Mouse (Mus musculus) hindbrain, embryonic 13.5 days (tissue): ENCODE data around the gene Pacsin1. TPM values are rescaled to one million over a fixed set of nuclear protein-coding genes. Genes with fewer than 3 reads are reported as not detected.

Source experiments
- ATAC-seq: fragments of 200-750 bp; cut with Nextera tagmentation; 2 replicates; pipeline ENCODE4 v1.8.0; 2017; ENCODE audit warnings: moderate TSS enrichment; ENCODE audit not compliant: low FRiP score
- H3K27ac ChIP-seq: fragments of 300-500 bp; sonication (generic); 2 replicates; pipeline ENCODE4 v1.5.1; 2015; ENCODE audit warnings: inconsistent platforms, mild to moderate bottlenecking, moderate library complexity
- H3K27me3 ChIP-seq: fragments of 300-500 bp; sonication (generic); 2 replicates; pipeline ENCODE4 v1.6.1; 2015; ENCODE audit warnings: mild to moderate bottlenecking, inconsistent platforms
- H3K36me3 ChIP-seq: fragments of 300-500 bp; sonication (generic); 2 replicates; pipeline ENCODE4 v1.6.1; 2015; ENCODE audit warnings: mild to moderate bottlenecking, inconsistent platforms
- H3K4me1 ChIP-seq: fragments of 300-500 bp; sonication (generic); replicated peaks from 2 replicates; pipeline ENCODE4 v1.6.1; 2015; ENCODE audit warnings: inconsistent platforms
- H3K4me2 ChIP-seq: fragments of 300-500 bp; sonication (generic); 2 replicates; pipeline ENCODE4 v1.6.1; 2015; ENCODE audit warnings: inconsistent platforms, mild to moderate bottlenecking, moderate library complexity
- H3K4me3 ChIP-seq: fragments of 300-500 bp; sonication (generic); 2 replicates; pipeline ENCODE4 v1.5.1; 2015; ENCODE audit warnings: mild to moderate bottlenecking, inconsistent platforms
- H3K9ac ChIP-seq: fragments of 300-500 bp; sonication (generic); 2 replicates; pipeline ENCODE4 v1.6.1; 2015; ENCODE audit warnings: mild to moderate bottlenecking, inconsistent platforms
- H3K9me3 ChIP-seq: fragments of 300-500 bp; sonication (generic); 2 replicates; pipeline ENCODE4 v1.6.1; 2016; ENCODE audit warnings: inconsistent platforms
- WGBS: fragments of 180-500 bp; shearing (Covaris S2); methylation state at CpG from one replicate; pipeline ENCODE4 v1.1.7; 2015; 5-methylcytosine and 5-hydroxymethylcytosine counted together
- polyA plus RNA-seq: library from polyadenylated mRNA; unstranded; fragments of >200 nt; fragmentation: Nextera tagmentation; extraction: Ambion mirVana; gene quantifications from 2 replicates; pipeline ENCODE4 v1.2.1, GENCODE M21; 2015

Gene Pacsin1
- polyA plus RNA-seq, 1 experiment from 2014 or later, result 31.0 TPM

DNA sequence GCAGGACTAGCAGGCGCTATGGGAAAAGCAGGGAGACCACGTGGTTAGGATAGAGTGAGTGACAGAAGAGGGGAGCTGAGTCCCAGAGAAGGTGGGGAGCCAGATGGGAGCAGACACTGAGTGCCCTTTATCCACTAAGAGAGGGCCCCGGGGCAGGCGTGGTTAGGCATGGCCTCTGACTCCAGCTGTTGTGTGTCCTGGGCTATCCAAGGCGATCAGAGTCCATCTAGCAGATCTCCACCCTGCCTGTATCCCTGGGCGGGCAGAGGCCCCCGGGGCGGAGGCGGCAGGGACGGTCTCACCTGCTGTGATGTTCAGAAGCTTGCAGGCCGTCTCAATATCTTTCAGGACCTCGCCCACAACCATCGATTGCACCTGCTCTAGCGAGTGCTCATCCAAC lies 64.4 kb downstream of the Pacsin1 start:
- Histone ChIP-seq H3K4me3 (no peak overlapping the region), H3K4me1 (peaks cover 17% of the 10 kb centered on the region), H3K27ac (no peak overlapping the region), H3K9ac (peak overlapping the region; percentile 40; the same call in 1 of the 2 replicates), H3K27me3 (peaks cover 14% of the 10 kb centered on the region), H3K4me2 (no peak overlapping the region), H3K36me3 (no peaks in the 10 kb centered on the region), H3K9me3 (no peaks in the 10 kb centered on the region)
- ATAC-seq, result no peak
- 73% methylated on average over 14 of the region's 14 CpGs for WGBS

DNA sequence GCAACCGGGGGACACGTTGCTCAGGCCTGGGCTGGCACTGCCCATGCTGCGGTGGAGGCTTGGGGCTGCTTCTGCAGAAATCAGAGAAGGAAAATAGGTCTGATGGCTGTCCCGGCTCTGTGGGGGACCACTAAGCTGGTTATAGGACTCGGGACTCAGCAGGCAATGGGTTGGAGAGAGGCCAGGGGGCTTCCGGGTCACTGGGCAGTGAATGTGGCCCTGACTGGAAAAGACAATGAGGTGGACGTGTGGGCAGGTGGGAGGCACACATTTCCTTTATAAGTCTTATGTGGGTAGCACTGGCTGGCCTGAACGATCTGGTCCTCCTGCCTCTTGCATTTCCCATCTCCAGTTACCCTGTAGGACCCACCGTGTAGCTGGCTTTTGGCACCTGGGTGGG lies 65.0 kb downstream of the Pacsin1 start:
- no peaks in the 10 kb centered on the region for H3K36me3 ChIP-seq
- 39% methylated on average over 9 of the region's 9 CpGs for WGBS
- H3K4me2 ChIP-seq, result no peak overlapping the region
- H3K4me3 ChIP-seq, result no peak overlapping the region
- H3K4me1 ChIP-seq, result peaks cover 23% of the 10 kb centered on the region
- no peak for ATAC-seq
- H3K27ac ChIP-seq, result no peak overlapping the region
- no peaks in the 10 kb centered on the region for H3K9me3 ChIP-seq
- H3K9ac ChIP-seq, result peak overlapping the region; percentile 40; the same call in 1 of the 2 replicates
- H3K27me3 ChIP-seq, result peaks cover 14% of the 10 kb centered on the region

DNA sequence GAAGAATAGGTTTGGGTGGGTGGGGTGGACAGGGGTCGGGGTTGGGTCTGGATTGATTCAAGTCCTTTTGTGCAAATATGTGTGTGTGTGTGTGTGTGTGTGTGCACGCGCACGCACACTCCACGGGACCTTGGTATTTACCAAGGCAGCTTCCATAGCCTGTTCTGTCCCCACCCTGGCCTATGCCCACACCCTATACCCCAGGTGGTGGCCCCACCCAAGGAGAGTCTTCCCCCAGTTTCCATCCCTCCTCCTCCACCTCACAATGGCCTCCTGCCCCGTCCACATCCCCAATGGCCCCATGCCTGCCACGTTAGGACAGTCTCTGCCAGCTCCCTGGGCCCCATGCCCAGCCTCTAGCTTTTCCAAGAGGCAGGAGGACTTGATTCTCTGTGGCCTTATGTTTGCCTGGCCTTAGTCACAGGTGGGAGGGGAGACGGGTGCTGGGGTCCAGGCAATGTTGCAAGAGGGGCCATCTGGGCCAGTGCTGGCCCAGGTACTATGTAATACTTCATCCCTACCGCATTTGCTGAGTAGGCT lies 65.9 kb downstream of the Pacsin1 start:
- no peaks in the 10 kb centered on the region for H3K36me3 ChIP-seq
- no peaks in the 10 kb centered on the region for H3K9me3 ChIP-seq
- H3K4me1 ChIP-seq, result peaks cover 30% of the 10 kb centered on the region
- no peak for ATAC-seq
- H3K4me2 ChIP-seq, result no peak overlapping the region
- WGBS, result 73% methylated on average over 9 of the region's 9 CpGs
- peaks cover 14% of the 10 kb centered on the region for H3K27me3 ChIP-seq
- H3K9ac ChIP-seq, result no peak overlapping the region
- no peak overlapping the region for H3K4me3 ChIP-seq
- no peak overlapping the region for H3K27ac ChIP-seq

DNA sequence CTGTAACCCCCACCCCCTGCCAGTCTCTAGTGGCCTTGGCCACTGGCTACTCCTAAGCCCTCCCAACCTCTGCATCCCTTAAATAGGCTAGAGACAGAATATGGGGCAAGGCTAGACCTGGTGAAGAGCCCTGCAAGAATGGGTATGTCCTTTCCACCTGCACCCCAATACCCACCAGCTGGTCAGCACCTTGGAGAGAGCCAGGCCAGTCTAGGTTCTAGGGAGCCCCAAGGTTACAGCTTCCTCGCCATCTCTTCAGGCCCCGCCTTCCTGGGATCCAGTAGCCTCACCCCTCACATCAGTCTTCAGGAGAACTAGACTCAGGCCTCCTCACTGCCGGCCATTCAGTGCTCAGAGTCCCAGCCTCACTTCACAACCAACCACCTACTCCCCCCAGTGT lies 69.0 kb downstream of the Pacsin1 start:
- Histone ChIP-seq H3K27me3 (no peaks in the 10 kb centered on the region), H3K27ac (no peak overlapping the region), H3K4me2 (no peak overlapping the region), H3K9me3 (no peaks in the 10 kb centered on the region), H3K4me1 (peaks cover 13% of the 10 kb centered on the region), H3K4me3 (no peak overlapping the region), H3K9ac (no peak overlapping the region), H3K36me3 (no peaks in the 10 kb centered on the region)
- 43% methylated on average over 3 of the region's 3 CpGs for WGBS
- no peak for ATAC-seq

DNA sequence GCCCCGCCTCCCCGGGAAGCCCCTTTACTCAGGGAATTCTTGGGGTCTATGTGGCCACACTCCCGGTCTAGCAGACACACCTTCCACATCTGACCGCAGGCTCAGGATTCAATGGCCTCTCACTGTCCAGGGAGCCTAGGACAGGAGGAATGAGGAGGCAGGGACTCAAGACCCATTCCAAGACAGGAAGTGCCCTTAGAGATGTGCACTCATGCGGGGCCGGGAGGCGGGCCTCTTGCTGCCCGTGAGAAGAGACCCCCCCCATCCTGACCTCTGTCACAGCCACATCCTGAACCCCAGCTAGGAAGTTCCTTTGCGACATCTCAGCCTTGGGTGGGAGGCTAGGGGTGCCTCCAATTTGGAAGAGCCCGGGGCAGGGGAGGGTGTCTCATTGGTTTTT lies 69.7 kb downstream of the Pacsin1 start:
- 0 out of 2 replicates have a peak overlapping the region, but pooled peaks have one; percentile 16 for H3K9ac ChIP-seq
- peaks cover 13% of the 10 kb centered on the region for H3K4me1 ChIP-seq
- no peak overlapping the region for H3K27ac ChIP-seq
- no peak overlapping the region for H3K4me3 ChIP-seq
- H3K4me2 ChIP-seq, result no peak overlapping the region
- no peak for ATAC-seq
- 28% methylated on average over 10 of the region's 10 CpGs for WGBS
- no peaks in the 10 kb centered on the region for H3K36me3 ChIP-seq
- H3K27me3 ChIP-seq, result no peaks in the 10 kb centered on the region
- H3K9me3 ChIP-seq, result no peaks in the 10 kb centered on the region

GRCm38 (mm10) chr17:27725412-27725811 lies 70.1 kb downstream of the Pacsin1 start:
- Histone ChIP-seq H3K27me3 (no peaks in the 10 kb centered on the region), H3K4me3 (no peak overlapping the region), H3K9me3 (no peaks in the 10 kb centered on the region), H3K9ac (peak overlapping the region; percentile 16; the same call in 1 of the 2 replicates), H3K4me1 (peaks cover 13% of the 10 kb centered on the region), H3K27ac (no peak overlapping the region), H3K4me2 (no peak overlapping the region), H3K36me3 (no peaks in the 10 kb centered on the region)
- WGBS, result 14% methylated on average over 10 of the region's 10 CpGs
- no peak for ATAC-seq

DNA sequence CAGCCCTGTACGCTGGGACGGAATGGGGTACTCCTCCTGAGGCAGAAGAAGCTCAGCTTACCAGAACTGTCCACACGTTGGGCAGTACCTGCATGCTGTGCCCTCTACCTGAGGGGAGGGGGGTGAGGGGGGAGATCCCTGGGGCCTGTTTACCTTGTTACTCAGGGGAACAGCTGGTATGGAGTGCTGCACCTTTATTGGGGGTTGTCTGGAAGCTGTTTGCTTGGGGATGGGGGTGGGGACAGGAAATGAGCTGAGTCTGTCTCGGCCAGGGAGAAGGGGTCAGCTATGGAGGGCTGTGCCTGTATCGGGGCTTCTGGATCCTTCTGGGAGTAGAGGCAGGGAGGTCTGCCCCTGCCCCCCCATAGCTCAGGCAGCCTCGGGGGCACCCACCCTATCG lies 71.2 kb downstream of the Pacsin1 start:
- Histone ChIP-seq H3K4me2 (no peak overlapping the region), H3K9me3 (no peaks in the 10 kb centered on the region), H3K4me1 (peaks cover 13% of the 10 kb centered on the region), H3K9ac (no peak overlapping the region), H3K36me3 (no peaks in the 10 kb centered on the region), H3K27ac (no peak overlapping the region), H3K27me3 (no peaks in the 10 kb centered on the region), H3K4me3 (no peak overlapping the region)
- no peak for ATAC-seq
- WGBS, result 73% methylated on average over 7 of the region's 7 CpGs

- Histone ChIP-seq H3K27me3 (no peaks in the 10 kb centered on the region), H3K4me3 (no peak within 1 kb of the TSS), H3K27ac (no peak within 1 kb of the TSS), H3K9me3 (no peaks in the 10 kb centered on the region), H3K4me2 (no peak within 1 kb of the TSS), H3K4me1 (peaks cover 13% of the 10 kb centered on the region), H3K36me3 (no peaks in the 10 kb centered on the region), H3K9ac (no peak within 1 kb of the TSS)
- ATAC-seq, result no peak
- WGBS, result 86% methylated on average over 10 of the region's 10 CpGs
These were observed 73.5 kb downstream of the Pacsin1 start, which contains the start of gene Spdef for GRCm38 (mm10) chr17:27728770-27729169. Spdef (minus strand) TSS chr17:27728955.

DNA sequence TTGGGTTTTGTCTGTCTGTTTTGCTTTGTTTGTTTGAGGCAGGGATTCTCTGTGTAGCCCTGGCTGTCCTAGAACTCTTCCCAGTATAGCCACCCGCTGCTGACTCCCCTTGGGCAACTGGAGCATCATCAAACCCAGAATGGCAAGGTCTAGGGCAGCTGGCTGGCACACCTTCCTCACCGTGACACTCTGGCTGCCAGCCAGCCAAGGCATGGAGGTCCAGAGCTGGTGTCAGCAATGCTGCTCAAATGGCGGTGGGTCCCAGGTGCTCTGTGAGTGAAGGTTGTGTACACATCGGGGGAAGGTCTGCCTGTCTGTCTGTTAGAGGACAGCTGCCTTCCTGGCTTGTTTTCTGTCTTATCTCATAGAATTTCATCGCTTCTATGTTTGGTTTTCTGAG lies 76.8 kb downstream of the Pacsin1 start:
- no peak overlapping the region for H3K4me2 ChIP-seq
- H3K9me3 ChIP-seq, result no peaks in the 10 kb centered on the region
- H3K36me3 ChIP-seq, result no peaks in the 10 kb centered on the region
- 0 out of 2 replicates have a peak, but pooled peaks cover 3% of the 10 kb centered on the region for H3K27me3 ChIP-seq
- ATAC-seq, result no peak
- WGBS, result 75% methylated on average over 5 of the region's 5 CpGs
- peaks cover 4% of the 10 kb centered on the region for H3K4me1 ChIP-seq
- no peak overlapping the region for H3K4me3 ChIP-seq
- H3K9ac ChIP-seq, result no peak overlapping the region
- H3K27ac ChIP-seq, result no peak overlapping the region

- Histone ChIP-seq H3K4me1 (peaks cover 4% of the 10 kb centered on the region), H3K4me3 (no peak overlapping the region), H3K27me3 (0 out of 2 replicates have a peak, but pooled peaks cover 3% of the 10 kb centered on the region), H3K36me3 (no peaks in the 10 kb centered on the region), H3K4me2 (no peak overlapping the region), H3K9me3 (no peaks in the 10 kb centered on the region), H3K9ac (no peak overlapping the region), H3K27ac (no peak overlapping the region)
- 89% methylated on average over 3 of the region's 3 CpGs for WGBS
- ATAC-seq, result no peak
These were observed 77.4 kb downstream of the Pacsin1 start for GRCm38 (mm10) chr17:27732694-27733093.

DNA sequence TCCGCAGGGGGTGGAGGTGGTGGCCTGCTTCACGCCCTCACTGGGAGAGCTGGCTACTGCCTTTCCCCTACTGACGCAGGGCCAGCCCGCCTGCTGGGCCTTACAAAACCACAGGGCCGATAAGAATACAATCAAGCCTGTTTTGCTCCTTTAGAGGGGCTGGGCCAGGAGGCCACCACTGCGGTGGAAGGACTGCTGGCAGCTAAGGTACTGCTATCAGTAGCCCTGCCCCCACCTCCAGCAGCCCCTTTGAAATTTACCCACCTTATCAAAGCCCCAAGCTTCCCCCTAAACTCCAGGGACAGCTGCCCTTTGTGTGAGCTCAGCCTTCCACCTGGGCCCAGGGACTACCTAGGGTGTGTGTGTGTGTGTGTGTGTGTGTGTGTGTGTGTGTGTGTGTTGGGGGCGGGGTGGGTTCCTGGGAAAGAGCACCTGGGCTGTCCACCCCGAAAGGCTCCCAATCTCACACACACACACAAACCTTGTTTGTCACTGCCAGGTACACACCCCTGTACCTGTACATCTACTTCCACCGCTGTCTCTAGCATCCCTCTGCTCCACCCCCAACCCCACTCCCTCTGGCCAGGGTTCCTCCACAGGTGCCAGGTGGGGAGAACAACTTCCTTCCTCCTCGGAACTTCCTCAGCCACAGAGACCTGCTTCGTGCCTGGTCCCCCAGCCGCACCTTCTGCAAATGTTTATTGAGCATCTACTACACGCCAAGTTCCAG lies 79.2 kb downstream of the Pacsin1 start:
- Histone ChIP-seq H3K27ac (no peak overlapping the region), H3K36me3 (no peaks in the 10 kb centered on the region), H3K9me3 (no peaks in the 10 kb centered on the region), H3K4me2 (no peak overlapping the region), H3K9ac (no peak overlapping the region), H3K27me3 (0 out of 2 replicates have a peak, but pooled peaks cover 3% of the 10 kb centered on the region), H3K4me3 (no peak overlapping the region), H3K4me1 (peaks cover 4% of the 10 kb centered on the region)
- WGBS, result 21% methylated on average over 12 of the region's 13 CpGs
- ATAC-seq, result no peak

- H3K9ac ChIP-seq, result no peak overlapping the region
- no peak overlapping the region for H3K4me2 ChIP-seq
- WGBS, result 87% methylated on average over 6 of the region's 6 CpGs
These were observed 85.7 kb downstream of the Pacsin1 start for GRCm38 (mm10) chr17:27740961-27741360.

GRCm38 (mm10) chr17:27746446-27746845 lies 91.1 kb downstream of the Pacsin1 start:
- WGBS, result 53% methylated on average over 4 of the region's 4 CpGs
- Histone ChIP-seq H3K36me3 (peaks cover 8% of the 10 kb centered on the region), H3K9me3 (no peaks in the 10 kb centered on the region), H3K27me3 (no peaks in the 10 kb centered on the region), H3K4me2 (no peak overlapping the region), H3K4me1 (peaks cover 10% of the 10 kb centered on the region), H3K9ac (no peak overlapping the region), H3K4me3 (no peak overlapping the region), H3K27ac (no peak overlapping the region)
- no peak for ATAC-seq

More at GRCm38 (mm10) chr17:27740961-27741360, 85.7 kb downstream of the Pacsin1 start:
- H3K36me3 ChIP-seq, result no peaks in the 10 kb centered on the region
- no peaks in the 10 kb centered on the region for H3K9me3 ChIP-seq
- ATAC-seq, result no peak
- H3K4me1 ChIP-seq, result no peaks in the 10 kb centered on the region
- no peak overlapping the region for H3K4me3 ChIP-seq
- no peaks in the 10 kb centered on the region for H3K27me3 ChIP-seq
- no peak overlapping the region for H3K27ac ChIP-seq
